Comparison of ENCODE assay signal across 13 mouse cellular contexts in the genomic region with DNA sequence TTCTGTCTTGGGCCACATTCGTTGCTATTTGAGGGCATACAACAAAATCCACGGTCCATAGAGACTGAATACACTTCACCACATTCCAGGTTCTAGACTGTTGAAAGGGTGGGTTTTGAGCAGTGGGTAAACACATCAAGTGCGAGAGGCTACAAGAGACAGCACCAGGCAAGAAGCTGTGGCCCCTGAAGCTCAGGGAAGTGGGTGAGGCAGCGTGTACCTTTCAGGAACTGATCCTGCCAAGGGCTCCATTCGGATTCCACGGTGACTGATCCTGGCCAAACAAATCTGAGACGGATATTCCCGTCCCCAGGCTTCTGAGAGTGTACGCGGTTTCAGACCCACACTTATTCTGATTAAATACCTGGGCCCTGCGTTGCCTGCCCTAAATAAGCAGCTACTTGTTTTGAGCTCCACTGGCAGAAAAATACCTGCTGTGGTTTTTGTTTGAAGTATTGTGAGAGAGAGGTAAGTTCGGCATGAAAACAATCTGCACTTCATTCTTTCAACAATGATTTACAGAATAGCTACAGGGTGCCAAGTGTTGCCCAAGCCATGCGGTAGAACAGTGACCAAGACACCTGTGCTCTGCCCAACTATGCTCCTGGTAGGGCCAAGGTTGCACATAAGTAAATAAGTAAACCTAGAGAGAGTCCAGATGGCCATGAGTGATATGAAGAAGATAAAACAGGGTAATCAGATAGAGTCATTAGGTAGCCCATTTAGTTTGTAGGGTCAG. TPM values are rescaled to one million over a fixed set of nuclear protein-coding genes. Genes with fewer than 3 reads are reported as not detected.
A peak's percentile ranks its signal among the peaks of the same experiment; 100 is the strongest.
DNase-seq lines count a peak whose midpoint lies in the region; ATAC-seq and TF ChIP-seq lines count a peak whose summit lies in the region.
"Had no signal": no experiment of that assay in that cellular context is flagged by ENCODE, and none has a peak within 500 bp of the region (broad histone marks: within the 10 kb centered on the region; RNA-seq: fewer than 3 reads in every experiment).

No protein-coding gene starts in this region.

- peak overlapping the region; percentile 93 for H3K27ac ChIP-seq in liver, adult 2 months (replicated peaks; ENCODE audit: insufficient read depth, low read depth, low read length)
- no peak overlapping the region for H3K27ac ChIP-seq in liver, embryonic 12.5 days
- H3K27ac ChIP-seq: embryonic facial prominence, embryonic 15.5 days; forebrain, embryonic 15.5 days; limb, embryonic 13.5 days; midbrain, embryonic 10.5 days had no signal

- no peak for TF ChIP-seq CTCF in liver, adult 2 months (IDR thresholded peaks at IDR 0.05; ENCODE audit: low read depth, low read length)

- H3K4me3 ChIP-seq in liver, adult 2 months (ENCODE audit: insufficient read depth, low read depth, low read length), result peak overlapping the region; percentile 17
- H3K4me3 ChIP-seq in liver, embryonic 12.5 days, result no peak overlapping the region
- no peak overlapping the region for H3K4me3 ChIP-seq in myocyte
- H3K4me3 ChIP-seq: embryonic facial prominence, embryonic 15.5 days; forebrain, embryonic 15.5 days; limb, embryonic 13.5 days; midbrain, embryonic 10.5 days had no signal

- H3K27me3 ChIP-seq in liver, adult 2 months (ENCODE audit: control insufficient read depth, insufficient read depth, low read length), result no peaks in the 10 kb centered on the region
- no peaks in the 10 kb centered on the region for H3K27me3 ChIP-seq in liver, embryonic 12.5 days (replicated peaks)
- no peaks in the 10 kb centered on the region for H3K27me3 ChIP-seq in myocyte (ENCODE audit: control insufficient read depth, insufficient read depth, insufficient read length)
- H3K27me3 ChIP-seq: embryonic facial prominence, embryonic 15.5 days; forebrain, embryonic 15.5 days; limb, embryonic 13.5 days had no signal

- peak overlapping the region; percentile 53 for H3K9ac ChIP-seq in liver, adult 2 months (ENCODE audit: low read depth, low read length)
- no peak overlapping the region for H3K9ac ChIP-seq in liver, embryonic 12.5 days
- H3K9ac ChIP-seq: embryonic facial prominence, embryonic 15.5 days; forebrain, embryonic 15.5 days; limb, embryonic 13.5 days had no signal

- no peak for ATAC-seq in liver, embryonic 12.5 days
- no peak for ATAC-seq in inflammation-experienced regulatory T-cells, adult 6 months
- ATAC-seq: forebrain, embryonic 15.5 days had no signal

- H3K36me3 ChIP-seq in liver, adult 2 months (ENCODE audit: control insufficient read depth, insufficient read depth, low read length), result no peaks in the 10 kb centered on the region
- H3K36me3 ChIP-seq in liver, embryonic 12.5 days, result no peaks in the 10 kb centered on the region
- no peaks in the 10 kb centered on the region for H3K36me3 ChIP-seq in myocyte (ENCODE audit: control insufficient read depth, insufficient read depth)
- H3K36me3 ChIP-seq: embryonic facial prominence, embryonic 15.5 days; forebrain, embryonic 15.5 days; limb, embryonic 13.5 days; midbrain, embryonic 10.5 days had no signal

- peaks cover 7% of the 10 kb centered on the region; the same call in 1 of the 2 replicates for H3K4me1 ChIP-seq in liver, adult 2 months (ENCODE audit: control insufficient read depth, insufficient read depth, low read length)
- H3K4me1 ChIP-seq in liver, embryonic 12.5 days, result peaks cover 3% of the 10 kb centered on the region; the same call in 1 of the 2 replicates
- H3K4me1 ChIP-seq: embryonic facial prominence, embryonic 15.5 days; forebrain, embryonic 15.5 days; limb, embryonic 13.5 days; midbrain, embryonic 10.5 days had no signal

- H3K9me3 ChIP-seq in liver, embryonic 12.5 days (replicated peaks), result no peaks in the 10 kb centered on the region
- H3K9me3 ChIP-seq: embryonic facial prominence, embryonic 15.5 days; forebrain, embryonic 15.5 days; limb, embryonic 13.5 days; midbrain, embryonic 10.5 days had no signal

- WGBS in liver, adult 2 months, result 27% methylated on average over 13 of the region's 13 CpGs
- 70% methylated on average over 13 of the region's 13 CpGs for WGBS in liver, embryonic 12.5 days (ENCODE audit: insufficient replicate concordance)

- H3ac ChIP-seq in myocyte (ENCODE audit: control insufficient read depth, insufficient read length), result no peak overlapping the region

- no peak for TF ChIP-seq POLR2A in liver, adult 2 months (IDR thresholded peaks at IDR 0.05; ENCODE audit: extremely low read depth, insufficient read depth, low read length)
- no peak for TF ChIP-seq POLR2A in myocyte (IDR thresholded peaks at IDR 0.05; ENCODE audit: insufficient read length, low read depth)

- H3K79me2 ChIP-seq in liver, adult 2 months (ENCODE audit: control insufficient read depth, insufficient read depth, low read length), result no peaks in the 10 kb centered on the region
- no peaks in the 10 kb centered on the region for H3K79me2 ChIP-seq in myocyte (ENCODE audit: control insufficient read depth, insufficient read depth)

- H3K4me2 ChIP-seq in liver, embryonic 12.5 days, result no peak overlapping the region
- peak overlapping the region; percentile 35 for H3K4me2 ChIP-seq in myocyte (ENCODE audit: low read depth)
- H3K4me2 ChIP-seq: embryonic facial prominence, embryonic 15.5 days; forebrain, embryonic 15.5 days; limb, embryonic 13.5 days had no signal

- peak; percentile 100 for DNase-seq in liver, adult 2 months (ENCODE audit: extremely low read depth, low read depth, low spot score)
- peak; percentile 88 for DNase-seq in kidney, adult 11 months
- peak; percentile 75 to 87 for DNase-seq in kidney, postnatal 25 days
- no peak for DNase-seq in spleen, postnatal 4 days (ENCODE audit: low spot score in 2 of 2)
- no peak for DNase-seq in cerebellum, adult 18-20 months
- DNase-seq: right cerebral cortex, postnatal 4 days had no signal

TF ChIP-seq in myocyte, 11 proteins besides CTCF, POLR2A, EP300 and RAD21:
- TF ChIP-seq CEBPB (IDR thresholded peaks at IDR 0.05; ENCODE audit: insufficient read depth, poor library complexity, severe bottlenecking) (no peak), E2F4 (IDR thresholded peaks at IDR 0.05; ENCODE audit: insufficient read depth) (no peak), MYOG (IDR thresholded peaks at IDR 0.05; ENCODE audit: control insufficient read depth in 1 of 3, insufficient read depth in 1 of 3, insufficient read length in 2 of 3, low read depth in 2 of 3) (no peak), TCF3 (IDR thresholded peaks at IDR 0.05; ENCODE audit: insufficient read length, low read depth) (no peak), REST (IDR thresholded peaks at IDR 0.05; ENCODE audit: insufficient read depth, insufficient read length) (no peak), MYOD1 (IDR thresholded peaks at IDR 0.05; ENCODE audit: control insufficient read depth in 1 of 3, insufficient read length in 2 of 3, low read depth in 2 of 3) (no peak), TCF12 (IDR thresholded peaks at IDR 0.05; ENCODE audit: insufficient read depth, poor library complexity, severe bottlenecking) (no peak), SRF (IDR thresholded peaks at IDR 0.05; ENCODE audit: control insufficient read depth, insufficient read length, low read depth) (no peak), MAX (IDR thresholded peaks at IDR 0.05; ENCODE audit: low read depth) (no peak)

RNA-seq across cellular contexts. Expression of gene Cers6, which starts 16.1 kb away (rescaled TPM):
- total RNA-seq in liver, adult 2 months (2014; rRNA removed), result 16.0 and 19.9 TPM in 2 replicates
- 3.9 and 4.6 TPM in 2 replicates for polyA plus RNA-seq in liver, adult 2 months (2012; rRNA removed)
- 7.0 and 7.3 TPM in 2 replicates for polyA plus RNA-seq in liver, embryonic 12.5 days (2016; fragmentation: Nextera tagmentation; extraction: Ambion mirVana)
- 16.5 TPM for polyA plus RNA-seq in myocyte (2012; fragmentation: generic; extraction: Trizol)
- 1 to 10 TPM; 1.8 to 3.8 (median 3.0) TPM for polyA plus RNA-seq in inflammation-experienced regulatory T-cells, adult 6 months (2017; shearing (Covaris generic))

Comparison
In these comparisons a context has a peak if more than half of its experiments do, and no peak if none do; other contexts are left out.
1. DNase-seq: peak in liver, adult 2 months (single experiment), kidney, adult 11 months (single experiment) and kidney, postnatal 25 days (2 of 2); none in spleen, postnatal 4 days (0 of 2) and cerebellum, adult 18-20 months (0 of 2).